17 mouse cellular contexts compared by ENCODE assay signal in the genomic region with DNA sequence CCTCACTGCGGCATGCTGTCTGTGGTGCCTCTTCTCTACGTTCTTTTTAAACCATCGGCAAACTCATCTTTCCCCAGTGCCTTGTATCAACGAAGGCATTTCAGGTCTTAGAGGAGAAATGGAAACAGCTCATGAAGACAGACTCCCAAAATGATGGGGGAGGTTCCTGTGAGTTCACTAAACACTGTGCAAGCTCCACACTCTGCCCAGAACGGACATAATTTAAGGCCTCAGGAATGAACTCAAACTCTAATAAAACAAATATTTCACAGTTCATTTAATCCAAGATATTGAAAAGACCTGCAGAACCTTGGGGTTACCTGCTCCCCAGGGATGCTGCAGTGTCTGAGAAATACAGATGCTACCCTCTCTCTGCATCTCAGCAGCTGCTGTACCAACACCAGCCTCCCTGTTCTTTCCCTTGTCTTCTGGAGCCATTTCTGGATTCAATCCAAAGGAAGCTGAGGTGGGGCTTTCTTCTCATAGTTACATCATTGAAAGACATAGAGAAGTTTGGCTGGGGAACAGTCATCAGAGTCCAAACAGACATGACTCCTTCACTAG.
"Had no signal": no experiment of that assay in that cellular context is flagged by ENCODE, and none has a peak within 500 bp of the region (broad histone marks: within the 10 kb centered on the region; RNA-seq: fewer than 3 reads in every experiment).

No protein-coding gene starts in this region.

- H3K9ac ChIP-seq: liver, postnatal 0 days; lung, embryonic 15.5 days; midbrain, embryonic 13.5 days; midbrain, embryonic 15.5 days; neural tube, embryonic 12.5 days; stomach, embryonic 15.5 days had no signal

- H3K4me2 ChIP-seq: lung, embryonic 15.5 days; midbrain, embryonic 11.5 days; midbrain, embryonic 13.5 days; midbrain, embryonic 15.5 days; neural tube, embryonic 12.5 days; stomach, embryonic 15.5 days had no signal

- DNase-seq: liver, postnatal 0 days; lung, adult 2 months; lung, postnatal 14 days; lung, postnatal 36 days; right cerebral cortex, postnatal 14 days; thymus, adult 2 months; thymus, postnatal 36 days had no signal

- H3K4me3 ChIP-seq: lung, embryonic 15.5 days; megakaryocyte, embryonic 14.5 days; midbrain, embryonic 13.5 days; midbrain, embryonic 15.5 days; neural tube, embryonic 12.5 days; stomach, embryonic 15.5 days had no signal

- H3K9me3 ChIP-seq: lung, embryonic 15.5 days; midbrain, embryonic 13.5 days; midbrain, embryonic 15.5 days; neural tube, embryonic 12.5 days; stomach, embryonic 15.5 days had no signal

- H3K27ac ChIP-seq: lung, embryonic 15.5 days; macrophage; midbrain, embryonic 13.5 days; midbrain, embryonic 15.5 days; neural tube, embryonic 12.5 days; stomach, embryonic 15.5 days; stomach, postnatal 0 days had no signal

- H3K36me3 ChIP-seq: lung, embryonic 15.5 days; midbrain, embryonic 13.5 days; midbrain, embryonic 15.5 days; neural tube, embryonic 12.5 days; stomach, embryonic 15.5 days had no signal

- ATAC-seq: liver, postnatal 0 days; lung, postnatal 0 days; midbrain, embryonic 13.5 days; midbrain, embryonic 15.5 days had no signal

- H3K4me1 ChIP-seq: lung, embryonic 15.5 days; megakaryocyte, embryonic 14.5 days; midbrain, embryonic 13.5 days; midbrain, embryonic 15.5 days; neural tube, embryonic 12.5 days; stomach, embryonic 15.5 days had no signal

- H3K27me3 ChIP-seq: lung, embryonic 15.5 days; megakaryocyte, embryonic 14.5 days; midbrain, embryonic 13.5 days; midbrain, embryonic 15.5 days; neural tube, embryonic 12.5 days; stomach, embryonic 15.5 days had no signal
